Mouse (Mus musculus) embryonic fibroblast, embryonic 13.5 days (primary cell): ENCODE measurements around the gene 1190005I06Rik.

Experiments used
- CTCF ChIP-seq: IDR thresholded peaks from 2 replicates; pipeline ENCODE4 v1.5.1; 2011; ENCODE audit warnings: mild to moderate bottlenecking, control low read depth, low read length, moderate library complexity, borderline replicate concordance; ENCODE audit not compliant: insufficient read depth
- POLR2A ChIP-seq: IDR thresholded peaks from 2 replicates; pipeline ENCODE4 v1.6.1; 2011; ENCODE audit warnings: low read depth, mild to moderate bottlenecking, control low read depth, low read length, moderate library complexity

DNA sequence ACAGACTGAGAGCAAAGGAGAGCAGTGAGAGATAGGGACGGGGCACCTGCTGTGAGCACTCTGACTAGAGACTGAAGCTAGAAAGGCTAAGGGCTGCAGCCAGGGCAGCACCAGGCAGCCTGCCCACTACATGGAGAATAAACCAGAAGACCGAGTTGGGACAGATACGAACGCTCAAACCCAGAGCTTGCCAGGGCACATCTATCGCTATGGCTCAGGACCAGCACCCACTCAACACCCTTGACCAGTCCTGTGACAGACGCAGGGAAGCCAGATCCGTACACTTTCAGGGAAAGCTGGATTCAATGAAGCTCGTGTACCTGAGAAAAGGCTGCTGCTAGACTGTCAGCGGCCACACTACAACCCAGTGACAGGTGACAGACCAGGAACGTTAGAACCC, 61.9 kb downstream of the 1190005I06Rik start:
- TF ChIP-seq CTCF (no peak), POLR2A (no peak)
